Mouse (Mus musculus) heart, adult 2 months (tissue): ENCODE results near the gene Igsf11. TPM values are rescaled to one million over a fixed set of nuclear protein-coding genes. Genes with fewer than 3 reads are reported as not detected.

Experiments
- DNase-seq, 2 experiments: peaks; one replicate each; pipeline ENCODE4 v3.0.0; 2021
- H3K27ac ChIP-seq: fragments of 200-600 bp; 2 replicates; pipeline ENCODE4 v1.8.1; 2022
- H3K27me3 ChIP-seq: fragments of 200-500 bp; 2 replicates; pipeline ENCODE4 v1.6.1; 2012; ENCODE audit warnings: mild to moderate bottlenecking, low read length, inconsistent platforms, mixed read lengths; ENCODE audit not compliant: control insufficient read depth, insufficient read depth
- H3K36me3 ChIP-seq: fragments of 200-500 bp; 2 replicates; pipeline ENCODE4 v1.6.1; 2012; ENCODE audit warnings: low read length, inconsistent platforms; ENCODE audit not compliant: control insufficient read depth, insufficient read depth
- H3K4me1 ChIP-seq: fragments of 200-500 bp; 2 replicates; pipeline ENCODE4 v1.6.1; 2011; ENCODE audit warnings: low read length; ENCODE audit not compliant: control insufficient read depth, insufficient read depth
- H3K4me3 ChIP-seq: fragments of 200-600 bp; 2 replicates; pipeline ENCODE4 v1.8.1; 2022
- H3K79me2 ChIP-seq: fragments of 200-500 bp; replicated peaks from 2 replicates; pipeline ENCODE4 v1.6.1; 2012; ENCODE audit warnings: mild to moderate bottlenecking, inconsistent platforms, low read length, moderate library complexity, mixed read lengths; ENCODE audit not compliant: control insufficient read depth, insufficient read depth
- H3K9ac ChIP-seq: fragments of 200-500 bp; 2 replicates; pipeline ENCODE4 v1.6.1; 2012; ENCODE audit warnings: low read depth, mild to moderate bottlenecking, control low read depth, inconsistent platforms, low read length, mixed read lengths
- CTCF ChIP-seq: fragments of 200-600 bp; IDR thresholded peaks from 2 replicates; pipeline ENCODE4 v1.8.1; 2022; ENCODE audit warnings: antibody characterized with exemption, mild to moderate bottlenecking, moderate library complexity
- EP300 ChIP-seq: fragments of 200-500 bp; IDR thresholded peaks from 2 replicates; pipeline ENCODE4 v1.6.1; 2011; ENCODE audit warnings: low read depth, low read length, control low read depth; ENCODE audit not compliant: insufficient read depth
- POLR2A ChIP-seq: fragments of 200-500 bp; IDR thresholded peaks from 2 replicates; pipeline ENCODE4 v1.6.1; 2011; ENCODE audit warnings: mild to moderate bottlenecking, low read depth, low read length, control low read depth; ENCODE audit not compliant: insufficient read depth
- WGBS: fragments of 180-500 bp; shearing (Covaris S2); methylation state at CpG from one replicate; pipeline ENCODE4 v1.1.7; 2018; 5-methylcytosine and 5-hydroxymethylcytosine counted together
- intact Hi-C: fragments of 180-260 bp; cut with DNase I; formaldehyde crosslinking; loops from one replicate; pipeline ENCODE4 v1.15.1; 2025
- polyA plus RNA-seq: library from polyadenylated mRNA; depleted of rRNA; stranded (reverse); fragments of >200 nt; gene quantifications from 2 replicates; pipeline ENCODE4 v1.2.3, GENCODE M21; 2012
- total RNA-seq, 2 experiments: library from RNA; stranded (reverse); gene quantifications; 2 replicates each; pipeline ENCODE4 v1.2.3; 2021

Gene Igsf11
- total and polyA plus RNA-seq, 3 experiments = 0.48 to 1.0 (median 0.76) TPM

DNA sequence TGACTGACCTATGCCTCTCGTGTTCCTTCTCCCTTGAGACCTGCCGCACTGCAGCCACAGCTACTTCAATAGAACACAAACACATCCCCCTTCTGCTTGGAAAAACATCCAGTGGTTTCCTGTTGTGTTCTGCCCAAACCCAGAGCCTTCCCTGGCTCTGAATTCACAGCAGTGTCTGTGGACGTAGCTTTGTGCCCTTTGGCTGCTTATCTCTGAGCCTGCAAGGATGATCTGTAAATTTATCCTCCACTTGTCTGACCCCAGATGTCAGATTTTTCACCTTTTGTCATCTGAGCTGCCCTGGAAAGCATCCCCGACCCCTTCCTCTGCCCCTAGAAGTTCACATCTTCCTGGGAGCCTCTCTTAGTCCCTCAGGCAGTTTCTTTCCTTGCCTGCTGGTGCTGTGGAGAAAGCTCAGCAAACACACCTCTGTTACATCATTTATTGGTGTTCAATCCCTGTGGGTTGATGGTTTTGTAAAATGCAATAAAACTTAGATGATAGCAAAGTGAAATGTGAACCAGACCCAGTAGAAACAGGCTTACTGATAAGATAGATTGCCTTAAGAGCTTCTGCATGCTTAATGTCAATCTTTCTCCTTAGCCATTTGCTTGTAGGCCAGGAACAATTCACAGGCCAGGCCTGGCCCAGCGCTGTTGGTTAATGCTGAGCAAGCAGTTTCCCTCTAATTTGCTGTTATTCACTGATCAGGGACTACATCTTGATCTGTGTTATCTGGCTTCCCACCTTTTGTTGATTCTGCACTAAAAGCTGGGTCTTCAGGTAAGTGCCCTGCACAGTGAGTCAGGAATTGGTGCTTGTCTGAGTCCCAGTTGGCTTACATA is 51.5 kb downstream of the Igsf11 start:
- H3K9ac ChIP-seq = no peak overlapping the region

GRCm38 (mm10) chr16:38945111-38945510 is 52.6 kb downstream of the Igsf11 start:
- Histone ChIP-seq H3K79me2 (no peaks in the 10 kb centered on the region), H3K4me3 (no peak overlapping the region), H3K27ac (no peak overlapping the region), H3K27me3 (no peaks in the 10 kb centered on the region), H3K9ac (no peak overlapping the region), H3K4me1 (no peaks in the 10 kb centered on the region), H3K36me3 (no peaks in the 10 kb centered on the region)
- intact Hi-C loops = no loop called here
- no peak for TF ChIP-seq EP300
- no peak for TF ChIP-seq CTCF
- TF ChIP-seq POLR2A = no peak
- WGBS = 69% methylated on average over 7 of the region's 7 CpGs
- DNase-seq = no peak

More for the DNA sequence above, 51.5 kb downstream of the Igsf11 start:
- Histone ChIP-seq H3K27me3 (no peaks in the 10 kb centered on the region), H3K4me1 (no peaks in the 10 kb centered on the region), H3K4me3 (no peak overlapping the region), H3K27ac (no peak overlapping the region), H3K36me3 (no peaks in the 10 kb centered on the region), H3K79me2 (no peaks in the 10 kb centered on the region)
- no peak for DNase-seq
- WGBS = 30% methylated on average over 5 of the region's 5 CpGs
- TF ChIP-seq POLR2A (no peak), CTCF (no peak), EP300 (no peak)
- intact Hi-C loops = no loop called here

DNA sequence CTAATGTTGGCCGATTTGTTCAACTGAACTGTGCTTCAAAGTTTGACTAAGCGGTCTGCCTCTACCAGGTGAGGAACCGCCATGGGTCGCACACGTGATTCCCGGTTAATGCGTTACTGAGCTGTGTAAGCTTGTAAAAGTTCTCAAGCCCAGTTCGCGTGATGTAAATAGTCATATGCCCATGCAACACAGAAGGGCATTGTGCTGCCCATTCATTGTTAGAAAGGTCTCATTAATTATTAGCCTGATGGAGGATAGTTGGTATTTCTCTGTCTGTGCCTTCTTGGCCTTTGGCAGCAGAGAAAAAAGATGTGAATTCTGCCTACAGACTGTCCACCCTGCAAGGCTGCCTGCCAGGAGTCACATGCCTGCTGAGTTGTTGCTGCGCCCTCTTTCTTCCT is 53.1 kb downstream of the Igsf11 start:
- intact Hi-C loops = no loop called here
- H3K36me3 ChIP-seq = no peaks in the 10 kb centered on the region
- no peak overlapping the region for H3K4me3 ChIP-seq
- no peaks in the 10 kb centered on the region for H3K4me1 ChIP-seq
- H3K27ac ChIP-seq = no peak overlapping the region
- H3K9ac ChIP-seq = no peak overlapping the region
- 93% methylated on average over 10 of the region's 10 CpGs for WGBS
- no peak for TF ChIP-seq EP300
- H3K79me2 ChIP-seq = no peaks in the 10 kb centered on the region
- DNase-seq = no peak
- no peaks in the 10 kb centered on the region for H3K27me3 ChIP-seq

- H3K4me1 ChIP-seq = no peaks in the 10 kb centered on the region
These were observed 54.0 kb downstream of the Igsf11 start for GRCm38 (mm10) chr16:38946453-38946852.

GRCm38 (mm10) chr16:38947141-38947879 is 54.8 kb downstream of the Igsf11 start:
- Histone ChIP-seq H3K4me3 (no peak overlapping the region), H3K36me3 (no peaks in the 10 kb centered on the region), H3K4me1 (no peaks in the 10 kb centered on the region), H3K27ac (no peak overlapping the region), H3K9ac (no peak overlapping the region), H3K79me2 (no peaks in the 10 kb centered on the region), H3K27me3 (no peaks in the 10 kb centered on the region)
- TF ChIP-seq CTCF = no peak
- TF ChIP-seq EP300 = no peak
- no peak for TF ChIP-seq POLR2A
- intact Hi-C loops = no loop called here
- no peak for DNase-seq
- WGBS = 86% methylated on average over 7 of the region's 7 CpGs

More at GRCm38 (mm10) chr16:38946453-38946852, 54.0 kb downstream of the Igsf11 start:
- H3K27me3 ChIP-seq = no peaks in the 10 kb centered on the region
- no peak for DNase-seq
- TF ChIP-seq EP300 (no peak), POLR2A (no peak), CTCF (no peak)
- no peaks in the 10 kb centered on the region for H3K36me3 ChIP-seq
- 40% methylated on average over 7 of the region's 7 CpGs for whole genome bisulfite sequencing
- H3K4me3 ChIP-seq = no peak overlapping the region
- no peaks in the 10 kb centered on the region for H3K79me2 ChIP-seq
- no peak overlapping the region for H3K9ac ChIP-seq
- intact Hi-C loops = no loop called here
- H3K27ac ChIP-seq = no peak overlapping the region

DNA sequence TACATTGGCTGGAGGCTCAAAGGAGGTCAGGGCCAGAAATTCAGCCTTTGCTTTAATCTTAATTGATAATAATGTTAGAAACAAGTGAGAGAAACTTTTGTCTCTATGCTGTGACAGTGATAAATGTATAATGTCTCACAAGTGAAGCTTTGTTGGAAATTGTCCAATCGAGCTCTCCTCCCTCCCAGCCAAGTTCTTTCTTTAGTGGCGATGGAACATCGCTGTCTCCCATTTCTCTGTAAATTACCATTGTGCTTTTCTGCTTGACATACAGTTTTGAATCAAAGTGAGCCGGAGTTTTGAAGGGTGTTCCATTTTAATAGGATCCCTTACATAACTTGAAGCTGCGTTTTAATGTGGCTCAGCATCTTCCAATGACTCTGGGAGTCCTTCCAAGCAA is 56.0 kb downstream of the Igsf11 start:
- intact Hi-C loops = no loop called here
- no peak for DNase-seq
- TF ChIP-seq CTCF (no peak), POLR2A (no peak), EP300 (no peak)

More for the DNA sequence above, 56.0 kb downstream of the Igsf11 start:
- Histone ChIP-seq H3K4me3 (no peak overlapping the region), H3K27me3 (no peaks in the 10 kb centered on the region), H3K36me3 (no peaks in the 10 kb centered on the region), H3K79me2 (no peaks in the 10 kb centered on the region), H3K27ac (no peak overlapping the region), H3K4me1 (no peaks in the 10 kb centered on the region), H3K9ac (no peak overlapping the region)
- WGBS = 70% methylated on average over 5 of the region's 5 CpGs
